Mouse (Mus musculus): ENCODE measurements at regions not wholly inside any gene's neighbourhood (a gene's known extent, or its start where the extent isn't known, plus 50 kb on each side); places are given as distances from the start of the nearest gene placed in this dataset.
A peak's percentile ranks its signal among the peaks of the same experiment; 100 is the strongest.

DNA sequence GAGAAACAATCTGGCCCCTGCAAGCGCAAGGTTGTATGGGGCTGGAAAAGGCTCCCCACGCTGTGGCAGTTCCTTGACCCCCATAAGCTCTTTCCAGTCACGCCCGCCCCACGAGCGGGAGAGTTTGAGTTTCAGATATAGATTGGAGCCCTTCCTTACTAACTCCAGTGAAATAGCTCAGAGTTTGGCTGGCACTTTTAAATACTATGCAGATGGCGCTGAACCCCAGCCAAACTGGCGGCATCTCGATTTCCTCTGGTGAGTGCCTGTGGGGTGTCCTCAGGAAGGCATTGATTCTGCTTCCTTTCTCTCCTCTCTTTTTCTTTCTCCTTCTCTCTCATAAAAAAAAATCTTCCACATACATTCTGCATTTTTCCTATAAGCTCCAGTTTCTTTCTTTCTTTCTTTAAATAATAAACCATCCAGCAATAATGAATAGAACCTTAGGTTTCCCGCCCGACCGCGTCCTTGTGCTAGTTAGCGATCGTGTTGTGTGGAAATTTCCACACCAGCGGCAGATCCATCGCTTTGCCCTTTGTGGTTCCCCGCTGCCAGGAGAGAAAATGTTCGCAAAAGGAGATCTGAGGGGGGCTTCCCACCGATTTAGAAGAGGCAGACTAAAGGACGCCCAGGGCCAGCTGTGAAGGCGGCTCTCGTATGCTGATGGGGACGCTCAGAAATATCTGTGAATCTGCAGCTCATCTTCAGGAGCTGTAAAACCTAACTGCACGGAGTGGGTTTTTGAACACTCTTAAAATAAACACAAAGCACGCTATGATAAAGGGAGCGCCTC lies 247.8 kb downstream of the Etnk1 start:
- Histone ChIP-seq H3K36me3 (ENCODE audit: control insufficient read depth, insufficient read depth) (no peaks in the 10 kb centered on the region), H3K9me3 (ENCODE audit: control insufficient read depth) (no peaks in the 10 kb centered on the region), H3K4me1 (replicated peaks; ENCODE audit: control insufficient read depth, insufficient read depth, low read length) (no peaks in the 10 kb centered on the region), H3K9ac (ENCODE audit: low read depth, low read length) (no peak overlapping the region), H3K27ac (ENCODE audit: low read depth, low read length) (no peak overlapping the region), H3K4me2 (replicated peaks; ENCODE audit: low read depth) (no peak overlapping the region), H3K27me3 (replicated peaks; ENCODE audit: control insufficient read depth, insufficient read depth, low read length) (no peaks in the 10 kb centered on the region), H3K4me3 (ENCODE audit: low read depth, low read length) (no peak overlapping the region)
- TF ChIP-seq CTCF (IDR thresholded peaks at IDR 0.05; ENCODE audit: low read depth) = no peak
- 81% methylated on average over 27 of the region's 27 CpGs for WGBS
- no peak for ATAC-seq

GRCm38 (mm10) chr6:143415383-143415778 lies 248.4 kb downstream of the Etnk1 start:
- Histone ChIP-seq H3K9me3 (ENCODE audit: control insufficient read depth) (no peaks in the 10 kb centered on the region), H3K9ac (ENCODE audit: low read depth, low read length) (no peak overlapping the region), H3K36me3 (ENCODE audit: control insufficient read depth, insufficient read depth) (no peaks in the 10 kb centered on the region), H3K27me3 (replicated peaks; ENCODE audit: control insufficient read depth, insufficient read depth, low read length) (no peaks in the 10 kb centered on the region), H3K27ac (ENCODE audit: low read depth, low read length) (no peak overlapping the region), H3K4me1 (replicated peaks; ENCODE audit: control insufficient read depth, insufficient read depth, low read length) (no peaks in the 10 kb centered on the region), H3K4me3 (ENCODE audit: low read depth, low read length) (no peak overlapping the region), H3K4me2 (replicated peaks; ENCODE audit: low read depth) (no peak overlapping the region)
- 88% methylated on average over 12 of the region's 12 CpGs for WGBS
- TF ChIP-seq CTCF (IDR thresholded peaks at IDR 0.05; ENCODE audit: low read depth) = no peak
- ATAC-seq = no peak

- TF ChIP-seq CTCF (IDR thresholded peaks at IDR 0.05; ENCODE audit: low read depth) = no peak
- WGBS = 89% methylated on average over 7 of the region's 7 CpGs
- H3K27ac ChIP-seq (ENCODE audit: low read depth, low read length) = no peak overlapping the region
Measured at GRCm38 (mm10) chr6:143419872-143420271, 252.9 kb downstream of the Etnk1 start.

DNA sequence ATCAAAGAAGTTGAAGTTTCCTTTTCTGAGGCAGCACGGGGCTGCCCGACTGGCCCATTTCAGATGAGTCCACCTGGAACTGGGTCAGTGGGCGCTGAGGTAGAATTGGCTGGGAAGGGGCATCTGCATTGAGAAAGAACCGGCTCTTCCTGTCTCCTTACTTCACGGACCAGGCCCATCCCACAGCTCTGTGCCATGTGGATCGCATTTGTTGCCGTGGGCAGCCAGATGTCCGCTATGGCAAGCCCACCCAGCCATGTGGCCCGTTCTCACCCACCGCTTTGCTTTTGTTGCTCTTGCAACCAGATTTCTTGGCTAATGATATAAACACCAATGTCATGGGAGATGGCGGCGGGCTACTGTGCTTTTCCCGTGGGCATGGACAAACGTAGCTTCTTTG lies 256.0 kb downstream of the Etnk1 start:
- Histone ChIP-seq H3K4me1 (replicated peaks; ENCODE audit: control insufficient read depth, insufficient read depth, low read length) (no peaks in the 10 kb centered on the region), H3K9ac (ENCODE audit: low read depth, low read length) (no peak overlapping the region), H3K4me3 (ENCODE audit: low read depth, low read length) (no peak overlapping the region), H3K4me2 (replicated peaks; ENCODE audit: low read depth) (no peak overlapping the region), H3K9me3 (ENCODE audit: control insufficient read depth) (no peaks in the 10 kb centered on the region), H3K27me3 (replicated peaks; ENCODE audit: control insufficient read depth, insufficient read depth, low read length) (no peaks in the 10 kb centered on the region), H3K27ac (ENCODE audit: low read depth, low read length) (no peak overlapping the region), H3K36me3 (ENCODE audit: control insufficient read depth, insufficient read depth) (no peaks in the 10 kb centered on the region)
- 95% methylated on average over 14 of the region's 14 CpGs for WGBS
- no peak for TF ChIP-seq CTCF (IDR thresholded peaks at IDR 0.05; ENCODE audit: low read depth)
- ATAC-seq = no peak

More at GRCm38 (mm10) chr6:143419872-143420271, 252.9 kb downstream of the Etnk1 start:
- Histone ChIP-seq H3K4me2 (replicated peaks; ENCODE audit: low read depth) (no peak overlapping the region), H3K27me3 (replicated peaks; ENCODE audit: control insufficient read depth, insufficient read depth, low read length) (no peaks in the 10 kb centered on the region), H3K36me3 (ENCODE audit: control insufficient read depth, insufficient read depth) (no peaks in the 10 kb centered on the region), H3K4me3 (ENCODE audit: low read depth, low read length) (no peak overlapping the region), H3K9ac (ENCODE audit: low read depth, low read length) (no peak overlapping the region), H3K4me1 (replicated peaks; ENCODE audit: control insufficient read depth, insufficient read depth, low read length) (no peaks in the 10 kb centered on the region), H3K9me3 (ENCODE audit: control insufficient read depth) (no peaks in the 10 kb centered on the region)
- ATAC-seq = no peak

DNA sequence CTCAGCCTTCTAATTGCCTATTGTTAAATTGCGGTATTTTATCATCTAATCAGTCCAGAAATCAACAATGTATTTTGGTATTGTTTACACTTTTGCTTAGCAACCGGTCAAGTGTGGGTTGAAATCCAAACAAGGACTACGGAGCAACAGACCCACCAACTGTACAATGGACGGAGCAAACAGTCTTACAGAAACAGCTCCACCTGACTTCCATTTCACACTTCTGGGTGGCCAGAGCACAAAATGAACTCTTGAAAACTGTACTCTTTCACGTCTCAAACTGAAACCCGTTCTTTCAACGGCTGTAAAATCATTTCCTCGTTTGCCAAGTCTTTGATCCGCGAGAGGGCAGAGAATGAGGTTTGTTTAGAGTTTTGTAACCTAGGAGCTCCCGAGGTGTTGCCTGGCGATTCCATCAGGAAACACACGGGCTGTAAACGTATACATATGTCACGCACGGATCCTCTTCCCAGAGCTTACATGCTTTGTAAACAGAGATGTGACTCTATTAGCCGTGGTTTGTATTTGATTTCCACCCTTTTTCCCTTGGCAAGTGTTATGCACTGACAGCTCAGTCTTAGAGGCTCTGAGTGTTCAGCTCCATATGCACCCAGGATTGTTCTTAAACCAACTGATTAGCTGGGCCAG lies 258.3 kb downstream of the Etnk1 start:
- no peaks in the 10 kb centered on the region for H3K9me3 ChIP-seq (ENCODE audit: control insufficient read depth)
- H3K4me1 ChIP-seq (replicated peaks; ENCODE audit: control insufficient read depth, insufficient read depth, low read length) = no peaks in the 10 kb centered on the region
- no peak overlapping the region for H3K9ac ChIP-seq (ENCODE audit: low read depth, low read length)
- 10% methylated on average over 17 of the region's 17 CpGs for WGBS
- peak overlapping the region; percentile 55 for H3K4me2 ChIP-seq (replicated peaks; ENCODE audit: low read depth)
- H3K36me3 ChIP-seq (ENCODE audit: control insufficient read depth, insufficient read depth) = no peaks in the 10 kb centered on the region
- ATAC-seq = 0 out of 2 replicates have a peak, but pooled peaks have one; percentile 36
- H3K27ac ChIP-seq (ENCODE audit: low read depth, low read length) = no peak overlapping the region
- TF ChIP-seq CTCF (IDR thresholded peaks at IDR 0.05; ENCODE audit: low read depth) = no peak
- H3K27me3 ChIP-seq (replicated peaks; ENCODE audit: control insufficient read depth, insufficient read depth, low read length) = no peaks in the 10 kb centered on the region
- peak overlapping the region; percentile 24 for H3K4me3 ChIP-seq (ENCODE audit: low read depth, low read length)

- WGBS = 86% methylated on average over 13 of the region's 13 CpGs
- no peak for ATAC-seq
- Histone ChIP-seq H3K4me3 (ENCODE audit: low read depth, low read length) (no peak overlapping the region), H3K4me2 (replicated peaks; ENCODE audit: low read depth) (no peak overlapping the region), H3K36me3 (ENCODE audit: control insufficient read depth, insufficient read depth) (no peaks in the 10 kb centered on the region), H3K9ac (ENCODE audit: low read depth, low read length) (no peak overlapping the region), H3K27ac (ENCODE audit: low read depth, low read length) (no peak overlapping the region), H3K9me3 (ENCODE audit: control insufficient read depth) (no peaks in the 10 kb centered on the region), H3K4me1 (replicated peaks; ENCODE audit: control insufficient read depth, insufficient read depth, low read length) (no peaks in the 10 kb centered on the region), H3K27me3 (replicated peaks; ENCODE audit: control insufficient read depth, insufficient read depth, low read length) (no peaks in the 10 kb centered on the region)
- no peak for TF ChIP-seq CTCF (IDR thresholded peaks at IDR 0.05; ENCODE audit: low read depth)
Measured at GRCm38 (mm10) chr6:143431896-143432450, 265.0 kb downstream of the Etnk1 start.

All from intestine, postnatal 0 days (tissue).